Mouse (Mus musculus): ENCODE data around the gene Adssl1. TPM values are rescaled to one million over a fixed set of nuclear protein-coding genes. Genes with fewer than 3 reads are reported as not detected.

The Adssl1 gene
- polyA plus RNA-seq, 1 experiment from 2014 or later = 2.1 TPM

- H3K9me3 ChIP-seq (replicated peaks; ENCODE audit: control insufficient read depth, low read length) = no peaks in the 10 kb centered on the region
- peak; percentile 19 for ATAC-seq
- H3K27ac ChIP-seq (ENCODE audit: low read depth, low read length) = no peak within 1 kb of the TSS
- H3K4me3 ChIP-seq (ENCODE audit: low read depth, low read length) = peak within 1 kb of the TSS; percentile 55
- peak within 1 kb of the TSS; percentile 59 for H3K9ac ChIP-seq (ENCODE audit: low read length)
- no peaks in the 10 kb centered on the region for H3K36me3 ChIP-seq (ENCODE audit: control insufficient read depth, insufficient read depth, low read length)
- H3K4me1 ChIP-seq (ENCODE audit: control insufficient read depth, insufficient read depth, low read length) = peaks cover 20% of the 10 kb centered on the region
- 2% methylated on average over 58 of the region's 60 CpGs for WGBS
- H3K4me2 ChIP-seq (ENCODE audit: low read length) = peak within 1 kb of the TSS; percentile 92
- DNase-seq (ENCODE audit: low spot score) = peak; percentile 52
- peaks cover 28% of the 10 kb centered on the region for H3K27me3 ChIP-seq (replicated peaks; ENCODE audit: control insufficient read depth, insufficient read depth, low read length)
These were observed 58.7 kb downstream of the Adssl1 start, which contains the start of gene Zbtb42 for GRCm38 (mm10) chr12:112678555-112679026. TSS of gene Zbtb42 (plus strand) at chr12:112678828.

- peaks cover 28% of the 10 kb centered on the region for H3K27me3 ChIP-seq (replicated peaks; ENCODE audit: control insufficient read depth, insufficient read depth, low read length)
- ATAC-seq (peak; percentile 27), DNase-seq (ENCODE audit: low spot score) (peak; percentile 49)
- no peaks in the 10 kb centered on the region for H3K36me3 ChIP-seq (ENCODE audit: control insufficient read depth, insufficient read depth, low read length)
- H3K9me3 ChIP-seq (replicated peaks; ENCODE audit: control insufficient read depth, low read length) = no peaks in the 10 kb centered on the region
- peak overlapping the region; percentile 59 for H3K9ac ChIP-seq (ENCODE audit: low read length)
- H3K4me3 ChIP-seq (ENCODE audit: low read depth, low read length) = peak overlapping the region; percentile 55
- 4% methylated on average over 74 of the region's 87 CpGs for WGBS
- H3K4me2 ChIP-seq (ENCODE audit: low read length) = peak overlapping the region; percentile 92
- no peak overlapping the region for H3K27ac ChIP-seq (ENCODE audit: low read depth, low read length)
- H3K4me1 ChIP-seq (ENCODE audit: control insufficient read depth, insufficient read depth, low read length) = peaks cover 20% of the 10 kb centered on the region
These were observed 59.5 kb downstream of the Adssl1 start for GRCm38 (mm10) chr12:112679027-112679996.

GRCm38 (mm10) chr12:112683351-112683750, 63.5 kb downstream of the Adssl1 start:
- Histone ChIP-seq H3K4me2 (ENCODE audit: low read length) (no peak overlapping the region), H3K4me1 (ENCODE audit: control insufficient read depth, insufficient read depth, low read length) (peaks cover 8% of the 10 kb centered on the region), H3K27ac (ENCODE audit: low read depth, low read length) (no peak overlapping the region), H3K9ac (ENCODE audit: low read length) (no peak overlapping the region), H3K4me3 (ENCODE audit: low read depth, low read length) (no peak overlapping the region), H3K9me3 (replicated peaks; ENCODE audit: control insufficient read depth, low read length) (no peaks in the 10 kb centered on the region), H3K36me3 (ENCODE audit: control insufficient read depth, insufficient read depth, low read length) (no peaks in the 10 kb centered on the region), H3K27me3 (replicated peaks; ENCODE audit: control insufficient read depth, insufficient read depth, low read length) (peaks cover 20% of the 10 kb centered on the region)
- 52% methylated on average over 7 of the region's 7 CpGs for WGBS
- ATAC-seq = no peak
- no peak for DNase-seq (ENCODE audit: low spot score)

GRCm38 (mm10) chr12:112688458-112688857, 68.6 kb downstream of the Adssl1 start:
- Histone ChIP-seq H3K27me3 (replicated peaks; ENCODE audit: control insufficient read depth, insufficient read depth, low read length) (no peaks in the 10 kb centered on the region), H3K4me2 (ENCODE audit: low read length) (no peak overlapping the region), H3K4me3 (ENCODE audit: low read depth, low read length) (no peak overlapping the region), H3K4me1 (ENCODE audit: control insufficient read depth, insufficient read depth, low read length) (peaks cover 6% of the 10 kb centered on the region), H3K9ac (ENCODE audit: low read length) (no peak overlapping the region), H3K9me3 (replicated peaks; ENCODE audit: control insufficient read depth, low read length) (no peaks in the 10 kb centered on the region), H3K36me3 (ENCODE audit: control insufficient read depth, insufficient read depth, low read length) (no peaks in the 10 kb centered on the region), H3K27ac (ENCODE audit: low read depth, low read length) (no peak overlapping the region)
- no peak for DNase-seq (ENCODE audit: low spot score)
- WGBS = 85% methylated on average over 15 of the region's 15 CpGs
- no peak for ATAC-seq

Small RNA genes lying within 50 kb of the gene (microRNA-seq; reads per million reads assigned to microRNA genes)
- gene Mir6939 = not detected

Other genes starting within 250 kb of the Adssl1 start
- gene A530016L24Rik, start 130.6 kb upstream of the Adssl1 start, polyA plus RNA-seq (2014; fragmentation: Nextera tagmentation; extraction: Ambion mirVana) = 0.09 and 0.12 TPM in 2 replicates
- gene Tmem179, start 103.3 kb upstream of the Adssl1 start, polyA plus RNA-seq (2014; fragmentation: Nextera tagmentation; extraction: Ambion mirVana) = 40.0 and 49.0 TPM in 2 replicates
- gene Inf2, start 31.3 kb upstream of the Adssl1 start, polyA plus RNA-seq (2014; fragmentation: Nextera tagmentation; extraction: Ambion mirVana) = 2.6 and 2.9 TPM in 2 replicates
- 94.1 and 155 TPM in 2 replicates for gene Siva1, start 24.6 kb downstream of the Adssl1 start, polyA plus RNA-seq (2014; fragmentation: Nextera tagmentation; extraction: Ambion mirVana)
- 61.7 and 65.4 TPM in 2 replicates for gene Akt1, start 54.8 kb downstream of the Adssl1 start, polyA plus RNA-seq (2014; fragmentation: Nextera tagmentation; extraction: Ambion mirVana)
- gene Zbtb42, start 58.8 kb downstream of the Adssl1 start, polyA plus RNA-seq (2014; fragmentation: Nextera tagmentation; extraction: Ambion mirVana) = 1.0 and 1.8 TPM in 2 replicates
- gene Cep170b, start 100.4 kb downstream of the Adssl1 start, polyA plus RNA-seq (2014; fragmentation: Nextera tagmentation; extraction: Ambion mirVana) = 10.3 and 15.7 TPM in 2 replicates
- 5.9 and 7.0 TPM in 2 replicates for gene Pld4, start 140.6 kb downstream of the Adssl1 start, polyA plus RNA-seq (2014; fragmentation: Nextera tagmentation; extraction: Ambion mirVana)
- gene Ahnak2, start 182.6 kb downstream of the Adssl1 start, polyA plus RNA-seq (2014; fragmentation: Nextera tagmentation; extraction: Ambion mirVana) = 0.29 and 0.51 TPM in 2 replicates
- gene Clba1, start 188.9 kb downstream of the Adssl1 start, polyA plus RNA-seq (2014; fragmentation: Nextera tagmentation; extraction: Ambion mirVana) = 17.0 and 19.4 TPM in 2 replicates
- 101 and 112 TPM in 2 replicates for gene Cdca4, start 209.4 kb downstream of the Adssl1 start, polyA plus RNA-seq (2014; fragmentation: Nextera tagmentation; extraction: Ambion mirVana)
- not detected in 2 replicates for gene Gpr132, start 248.2 kb downstream of the Adssl1 start, polyA plus RNA-seq (2014; fragmentation: Nextera tagmentation; extraction: Ambion mirVana)

Data from forebrain, embryonic 14.5 days (tissue).